ENCODE assay signal across 26 mouse cellular contexts in genomic region chr13:30968311-30968710, GRCm38 (mm10). TPM values are rescaled to one million over a fixed set of nuclear protein-coding genes. Genes with fewer than 3 reads are reported as not detected.
DNase-seq lines count a peak whose midpoint lies in the region; ATAC-seq and TF ChIP-seq lines count a peak whose summit lies in the region.
"Had no signal": no experiment of that assay in that cellular context is flagged by ENCODE, and none has a peak within 500 bp of the region (broad histone marks: within the 10 kb centered on the region; RNA-seq: fewer than 3 reads in every experiment).

No protein-coding gene starts in this region.

- ATAC-seq in kidney, embryonic 14.5 days (ENCODE audit: low FRiP score, low TSS enrichment): no peak
- no peak; the same call in 1 of the 2 replicates for ATAC-seq in stomach, embryonic 16.5 days (ENCODE audit: insufficient read depth, low FRiP score)
- ATAC-seq: hindbrain, postnatal 0 days; liver, postnatal 0 days; midbrain, embryonic 13.5 days had no signal

- peaks cover 3% of the 10 kb centered on the region; the same call in 1 of the 2 replicates for H3K4me1 ChIP-seq in kidney, adult 2 months (ENCODE audit: control insufficient read depth, insufficient read depth, low read length)
- peaks cover 17% of the 10 kb centered on the region for H3K4me1 ChIP-seq in kidney, embryonic 14.5 days (ENCODE audit: control insufficient read depth, insufficient read depth, low read length)
- peaks cover 29% of the 10 kb centered on the region for H3K4me1 ChIP-seq in stomach, embryonic 16.5 days (ENCODE audit: control insufficient read depth, insufficient read depth, low read length)

- no peaks in the 10 kb centered on the region for H3K27me3 ChIP-seq in kidney, adult 2 months (replicated peaks; ENCODE audit: control insufficient read depth, insufficient read depth, low read length)
- no peaks in the 10 kb centered on the region for H3K27me3 ChIP-seq in kidney, embryonic 14.5 days (ENCODE audit: control insufficient read depth, insufficient read depth, low read length)
- no peaks in the 10 kb centered on the region for H3K27me3 ChIP-seq in stomach, embryonic 16.5 days (ENCODE audit: control insufficient read depth, insufficient read depth, low read length)
- H3K27me3 ChIP-seq: CH12.LX; forebrain, embryonic 12.5 days; heart, embryonic 13.5 days; kidney, embryonic 15.5 days; limb, embryonic 15.5 days; midbrain, embryonic 13.5 days; neural tube, embryonic 13.5 days had no signal

- peak; percentile 35 for DNase-seq in gastrocnemius, adult 2 months
- no peak for DNase-seq in gastrocnemius, adult 18-20 months (ENCODE audit: low spot score)
- peak; percentile 14 for DNase-seq in kidney, adult 2 months
- DNase-seq in lung, postnatal 14 days: peak; percentile 30
- DNase-seq in lung, adult 18-20 months: no peak
- DNase-seq: adrenal gland, postnatal 36 days; liver, postnatal 0 days; spleen, adult 18-20 months had no signal

- 56% methylated on average over 4 of the region's 4 CpGs for WGBS in kidney, adult 2 months
- WGBS in kidney, embryonic 14.5 days: 71% methylated on average over 4 of the region's 4 CpGs
- 40% methylated on average over 4 of the region's 4 CpGs for WGBS in stomach, embryonic 16.5 days

- H3K36me3 ChIP-seq in kidney, adult 2 months (ENCODE audit: control insufficient read depth, insufficient read depth, low read length): no peaks in the 10 kb centered on the region
- H3K36me3 ChIP-seq in kidney, embryonic 14.5 days (ENCODE audit: control insufficient read depth, insufficient read depth, low read length): no peaks in the 10 kb centered on the region
- no peaks in the 10 kb centered on the region for H3K36me3 ChIP-seq in stomach, embryonic 16.5 days (ENCODE audit: control insufficient read depth, insufficient read depth, low read length)
- H3K36me3 ChIP-seq: forebrain, embryonic 12.5 days; heart, embryonic 13.5 days; hindbrain, embryonic 10.5 days; kidney, embryonic 15.5 days; limb, embryonic 15.5 days; midbrain, embryonic 13.5 days; neural tube, embryonic 13.5 days had no signal

- intact Hi-C loops in gastrocnemius, adult 2 months (cut with DNase I): loop anchor here (5.0 kb wide), 1 partner anchor 46 kb away; no protein-coding TSS in a partner anchor

- no peak for TF ChIP-seq POLR2A in kidney, adult 2 months (IDR thresholded peaks at IDR 0.05; ENCODE audit: low read depth, low read length)

- no peak for TF ChIP-seq CTCF in gastrocnemius, adult 2 months (IDR thresholded peaks at IDR 0.05)
- TF ChIP-seq CTCF in kidney, adult 2 months (conservative IDR thresholded peaks at IDR 0.05; ENCODE audit: insufficient read depth, insufficient read length, low read depth, low read length): no peak

- no peaks in the 10 kb centered on the region for H3K9me3 ChIP-seq in kidney, embryonic 14.5 days (ENCODE audit: control insufficient read depth, low read length)
- H3K9me3 ChIP-seq in stomach, embryonic 16.5 days (replicated peaks; ENCODE audit: control insufficient read depth, low read length): no peaks in the 10 kb centered on the region
- H3K9me3 ChIP-seq: forebrain, embryonic 12.5 days; heart, embryonic 13.5 days; hindbrain, embryonic 10.5 days; kidney, embryonic 15.5 days; limb, embryonic 15.5 days; midbrain, embryonic 13.5 days; neural tube, embryonic 13.5 days had no signal

- H3K4me3 ChIP-seq in gastrocnemius, adult 2 months: no peak overlapping the region
- no peak overlapping the region for H3K4me3 ChIP-seq in kidney, adult 2 months (ENCODE audit: insufficient read depth, low read depth, low read length)
- no peak overlapping the region for H3K4me3 ChIP-seq in kidney, embryonic 14.5 days (ENCODE audit: low read length)
- H3K4me3 ChIP-seq in stomach, embryonic 16.5 days (replicated peaks; ENCODE audit: low read length): no peak overlapping the region
- H3K4me3 ChIP-seq: forebrain, embryonic 12.5 days; heart, embryonic 13.5 days; hindbrain, embryonic 10.5 days; kidney, embryonic 15.5 days; limb, embryonic 15.5 days; midbrain, embryonic 13.5 days; neural tube, embryonic 13.5 days had no signal

- H3K27ac ChIP-seq in gastrocnemius, adult 2 months: no peak overlapping the region
- no peak overlapping the region for H3K27ac ChIP-seq in kidney, adult 2 months (ENCODE audit: insufficient read depth, low read depth, low read length)
- H3K27ac ChIP-seq in kidney, embryonic 14.5 days (ENCODE audit: low read depth, low read length): no peak overlapping the region
- H3K27ac ChIP-seq in stomach, embryonic 16.5 days (ENCODE audit: low read length): peak overlapping the region; percentile 29
- H3K27ac ChIP-seq: forebrain, embryonic 12.5 days; heart, embryonic 13.5 days; hindbrain, embryonic 10.5 days; hindbrain, postnatal 0 days; kidney, embryonic 15.5 days; limb, embryonic 15.5 days; midbrain, embryonic 13.5 days; neural tube, embryonic 13.5 days had no signal

- no peak overlapping the region for H3K4me2 ChIP-seq in kidney, embryonic 14.5 days (replicated peaks; ENCODE audit: low read depth, low read length)
- no peak overlapping the region for H3K4me2 ChIP-seq in stomach, embryonic 16.5 days (ENCODE audit: low read depth, low read length)
- H3K4me2 ChIP-seq: forebrain, embryonic 12.5 days; heart, embryonic 13.5 days; kidney, embryonic 15.5 days; limb, embryonic 15.5 days; midbrain, embryonic 13.5 days; neural tube, embryonic 13.5 days had no signal

- no peak overlapping the region for H3K9ac ChIP-seq in kidney, embryonic 14.5 days (ENCODE audit: low read depth, low read length)
- no peak overlapping the region for H3K9ac ChIP-seq in stomach, embryonic 16.5 days (ENCODE audit: low read length)
- H3K9ac ChIP-seq: forebrain, embryonic 12.5 days; heart, embryonic 13.5 days; kidney, embryonic 15.5 days; limb, embryonic 15.5 days; liver, postnatal 0 days; midbrain, embryonic 13.5 days; neural tube, embryonic 13.5 days had no signal

RNA-seq across cellular contexts. Expression of gene Exoc2, which starts 5.6 kb away (rescaled TPM):
- total RNA-seq in gastrocnemius, adult 2 months (2021): 10 to 100 TPM; 14.2 to 15.1 TPM
- total RNA-seq in gastrocnemius, adult 18-20 months (2021): 10 to 100 TPM; 12.5 to 13.3 TPM
- polyA plus RNA-seq in kidney, adult 2 months (2012; rRNA removed): 9.1 and 10.2 TPM in 2 replicates
- 18.6 and 33.2 TPM in 2 replicates for polyA plus RNA-seq in kidney, embryonic 14.5 days (2014; fragmentation: Nextera tagmentation; extraction: Ambion mirVana)
- polyA plus RNA-seq in stomach, embryonic 16.5 days (2015; fragmentation: Nextera tagmentation; extraction: Ambion mirVana): 28.8 and 29.1 TPM in 2 replicates

RNA-seq across cellular contexts. Expression of gene Gm5447, which starts 5.7 kb away (rescaled TPM):
- total RNA-seq in gastrocnemius, adult 2 months (2021): not detected
- total RNA-seq in gastrocnemius, adult 18-20 months (2021): not detected
- polyA plus RNA-seq in kidney, adult 2 months (2012; rRNA removed): 0.04 and 0.08 TPM in 2 replicates
- polyA plus RNA-seq in kidney, embryonic 14.5 days (2014; fragmentation: Nextera tagmentation; extraction: Ambion mirVana): 0.15 TPM in 1 of 2 replicates, not detected in the other
- 0.08 TPM in 1 of 2 replicates, not detected in the other for polyA plus RNA-seq in stomach, embryonic 16.5 days (2015; fragmentation: Nextera tagmentation; extraction: Ambion mirVana)
- total RNA-seq: adrenal gland, postnatal 36 days; CH12.LX; gastrocnemius, postnatal 4 days; hindbrain, postnatal 0 days; left cerebral cortex, postnatal 25 days; MEL had no signal
- polyA plus RNA-seq: cerebellum, adult 2 months; cortical plate, adult 2 months; heart, embryonic 13.5 days; hindbrain, embryonic 10.5 days; hindbrain, postnatal 0 days; kidney, embryonic 15.5 days; liver, postnatal 0 days; neural tube, embryonic 13.5 days; thymus, postnatal 0 days had no signal

RNA-seq across cellular contexts. Expression of gene Hus1b, which starts 20.8 kb away (rescaled TPM):
- under 1 TPM in 1 of 2 experiments, not detected in 1; 0.28 TPM for total RNA-seq in gastrocnemius, adult 2 months (2021)
- total RNA-seq in gastrocnemius, adult 18-20 months (2021): not detected
- 0.12 TPM in 1 of 2 replicates, not detected in the other for polyA plus RNA-seq in kidney, adult 2 months (2012; rRNA removed)
- 0.16 and 0.42 TPM in 2 replicates for polyA plus RNA-seq in kidney, embryonic 14.5 days (2014; fragmentation: Nextera tagmentation; extraction: Ambion mirVana)
- polyA plus RNA-seq in stomach, embryonic 16.5 days (2015; fragmentation: Nextera tagmentation; extraction: Ambion mirVana): not detected in 2 replicates
- polyA plus RNA-seq: embryonic facial prominence, embryonic 11.5 days; forebrain, embryonic 12.5 days; heart, embryonic 13.5 days; hindbrain, embryonic 10.5 days; hindbrain, postnatal 0 days; kidney, embryonic 15.5 days; limb, embryonic 15.5 days; liver, postnatal 0 days; midbrain, embryonic 13.5 days; neural tube, embryonic 13.5 days had no signal

Comparison
In these comparisons a context has a peak if more than half of its experiments do, and no peak if none do; other contexts are left out.
1. DNase-seq: peak in gastrocnemius, adult 2 months (single experiment), kidney, adult 2 months (single experiment) and lung, postnatal 14 days (single experiment); none in gastrocnemius, adult 18-20 months (single experiment) and lung, adult 18-20 months (0 of 2).